Mouse (Mus musculus): Measurements from ENCODE around the gene Rbm4b.

Gene Rbm4b

DNA sequence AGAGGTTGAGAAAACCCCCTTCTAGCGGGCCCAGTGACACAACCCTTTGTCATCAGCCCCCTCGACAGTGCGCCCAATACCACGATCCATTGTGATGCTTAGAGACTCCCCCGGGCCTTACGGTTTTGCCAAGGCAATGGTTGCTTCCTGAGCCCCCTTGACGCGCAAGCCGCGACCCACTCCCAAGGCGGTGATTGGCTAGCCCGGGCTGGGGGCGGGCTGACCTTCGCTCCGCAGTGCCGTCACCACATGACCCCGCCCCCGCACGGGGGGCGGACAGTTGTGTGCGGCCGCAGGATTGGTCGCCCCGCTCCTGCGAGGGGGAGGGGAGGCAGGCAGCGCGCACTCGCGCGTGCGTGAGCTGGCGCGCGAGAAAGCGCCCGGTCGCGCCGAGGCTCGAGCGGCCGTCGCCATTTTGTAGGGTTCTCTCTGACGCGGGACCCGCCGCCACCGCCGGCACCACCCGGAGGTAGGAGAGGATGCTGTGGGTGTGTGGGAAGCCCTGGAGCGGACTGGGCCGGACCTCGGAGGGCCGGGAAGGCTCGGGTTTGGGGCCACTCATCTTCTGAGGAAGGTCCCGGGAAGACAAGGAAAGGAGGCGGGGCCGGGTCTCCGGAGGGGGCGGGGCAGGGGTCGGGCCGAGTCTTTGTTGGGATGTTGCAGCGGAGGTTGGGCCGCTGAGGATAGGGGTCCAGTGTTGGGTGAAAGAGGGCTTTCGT is at the start of gene Rbm4b:
Gene Rbm4b (plus strand): TSS at position 305 of the 719 bp plus-strand sequence.
- DNase-seq = peak; percentile 97

- DNase-seq = no peak
Observed at GRCm38 (mm10) chr19:4708765-4709164, 47.5 kb upstream of the Rbm4b start.

GRCm38 (mm10) chr19:4711098-4711600 is 45.1 kb upstream of the Rbm4b start, which contains the start of gene Sptbn2:
Gene Sptbn2, plus strand, starts transcription at chr19:4711167.
- DNase-seq = peak; percentile 81

- DNase-seq = no peak
Observed at GRCm38 (mm10) chr19:4711601-4712155, 44.6 kb upstream of the Rbm4b start.

DNA sequence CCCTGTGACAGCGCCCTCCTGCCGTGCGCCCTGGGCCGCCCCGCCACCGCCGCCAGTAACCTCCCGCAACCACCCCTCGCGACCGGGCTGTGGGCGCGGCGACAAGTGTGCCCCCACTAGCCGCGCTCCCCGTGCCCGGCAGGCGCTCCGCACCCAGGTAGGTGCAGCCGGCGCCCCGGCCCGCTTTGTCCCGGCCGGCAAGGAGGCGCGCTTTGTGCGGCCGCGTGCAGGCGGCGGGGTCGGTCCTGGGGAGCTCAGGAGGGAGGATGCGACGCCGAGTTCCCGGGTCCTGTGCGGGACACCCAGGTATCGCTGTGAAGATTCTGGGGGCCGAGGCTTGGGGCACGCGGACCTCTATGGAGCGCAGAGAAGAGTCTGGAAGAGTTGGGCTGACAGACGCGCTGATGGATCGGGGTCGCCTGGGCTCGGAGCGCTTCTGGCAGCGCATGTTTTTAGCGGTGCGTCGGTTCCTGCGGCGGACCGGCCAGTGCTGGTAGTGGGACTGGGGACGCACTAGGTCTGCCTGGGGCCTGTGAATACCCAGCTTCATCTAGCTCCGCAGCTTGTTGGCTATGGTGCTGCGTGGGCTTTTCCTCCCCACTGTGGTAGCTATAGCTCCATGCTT is 44.0 kb upstream of the Rbm4b start:
- no peak for DNase-seq

- DNase-seq = no peak
Observed at GRCm38 (mm10) chr19:4712781-4713526, 43.3 kb upstream of the Rbm4b start.

DNA sequence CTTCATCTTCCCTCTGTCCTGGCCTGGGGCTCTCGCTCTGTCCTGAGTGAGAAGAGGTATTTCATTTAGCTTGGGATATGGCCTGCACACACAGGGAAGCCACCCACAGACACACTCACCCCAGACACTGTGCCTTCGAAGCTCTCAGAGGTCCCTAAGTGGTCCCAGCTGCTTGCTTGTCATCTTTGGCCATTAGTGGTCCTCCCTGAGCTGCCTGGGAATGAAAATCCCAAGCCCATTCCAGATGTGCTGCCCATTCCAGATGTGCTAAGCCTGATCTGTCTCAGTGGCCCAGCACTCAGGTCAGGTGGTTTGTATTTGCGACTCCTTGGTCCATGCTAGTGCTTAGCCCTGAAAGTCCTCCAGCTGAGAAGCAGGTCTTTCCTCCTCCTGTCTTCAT is 42.4 kb upstream of the Rbm4b start:
- no peak for DNase-seq

GRCm38 (mm10) chr19:4716756-4717155 is 39.5 kb upstream of the Rbm4b start:
- no peak for DNase-seq

GRCm38 (mm10) chr19:4717281-4717680 is 39.0 kb upstream of the Rbm4b start:
- no peak for DNase-seq

DNA sequence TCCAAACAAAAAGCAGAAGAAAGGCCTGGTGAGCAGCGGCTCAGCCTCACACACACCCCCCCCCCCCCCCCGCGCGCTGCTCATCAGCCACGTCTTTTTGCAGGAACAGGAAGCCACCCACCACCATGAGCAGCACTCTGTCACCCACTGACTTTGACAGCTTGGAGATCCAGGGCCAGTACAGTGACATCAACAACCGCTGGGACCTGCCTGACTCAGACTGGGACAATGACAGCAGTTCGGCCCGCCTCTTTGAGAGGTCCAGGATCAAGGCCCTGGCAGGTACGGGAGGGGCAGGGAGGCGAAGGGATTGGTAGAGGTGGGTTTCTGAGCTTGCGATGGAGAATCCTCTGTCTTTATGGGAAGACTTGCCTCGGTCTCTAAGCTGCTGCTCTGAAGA is 37.6 kb upstream of the Rbm4b start:
- no peak for DNase-seq

DNA sequence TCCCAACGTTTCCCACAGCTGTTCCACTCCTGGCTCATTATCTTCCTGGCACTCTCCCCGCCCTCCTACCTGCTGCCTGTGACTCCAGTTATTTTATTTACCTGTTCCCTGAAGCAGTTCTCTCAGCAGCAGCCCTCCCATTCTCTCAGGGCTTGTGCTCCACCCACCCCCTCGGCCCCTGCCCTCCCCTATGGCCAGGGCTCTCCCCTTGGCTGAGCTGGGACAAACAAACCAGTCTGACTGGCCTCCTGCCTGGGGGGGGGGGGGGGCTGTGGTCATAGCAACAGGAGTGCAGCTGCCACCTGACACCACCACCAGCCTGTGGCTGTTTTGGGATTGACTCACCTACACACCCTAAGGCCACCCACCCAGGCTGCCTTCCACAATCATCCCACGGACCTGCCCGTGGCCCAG is 36.9 kb upstream of the Rbm4b start:
- DNase-seq = no peak

DNA sequence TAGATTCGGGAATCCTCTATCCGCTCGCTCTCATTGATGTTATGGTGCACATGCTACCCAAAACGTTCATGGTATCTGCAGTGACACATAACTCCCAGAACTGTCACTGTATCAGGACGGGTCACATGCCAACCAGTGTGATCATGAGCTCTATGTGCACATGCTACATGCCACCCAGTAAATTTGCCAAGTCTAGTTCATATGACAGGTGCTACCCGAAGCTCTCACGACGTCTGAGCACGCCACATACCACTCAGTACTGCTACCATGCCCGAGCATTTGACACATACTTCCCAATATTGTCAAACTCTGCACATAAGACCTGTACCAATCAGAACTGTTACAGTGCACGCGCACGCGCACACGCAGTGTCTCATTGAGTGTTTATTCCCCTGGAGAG is 36.2 kb upstream of the Rbm4b start:
- DNase-seq = no peak

DNA sequence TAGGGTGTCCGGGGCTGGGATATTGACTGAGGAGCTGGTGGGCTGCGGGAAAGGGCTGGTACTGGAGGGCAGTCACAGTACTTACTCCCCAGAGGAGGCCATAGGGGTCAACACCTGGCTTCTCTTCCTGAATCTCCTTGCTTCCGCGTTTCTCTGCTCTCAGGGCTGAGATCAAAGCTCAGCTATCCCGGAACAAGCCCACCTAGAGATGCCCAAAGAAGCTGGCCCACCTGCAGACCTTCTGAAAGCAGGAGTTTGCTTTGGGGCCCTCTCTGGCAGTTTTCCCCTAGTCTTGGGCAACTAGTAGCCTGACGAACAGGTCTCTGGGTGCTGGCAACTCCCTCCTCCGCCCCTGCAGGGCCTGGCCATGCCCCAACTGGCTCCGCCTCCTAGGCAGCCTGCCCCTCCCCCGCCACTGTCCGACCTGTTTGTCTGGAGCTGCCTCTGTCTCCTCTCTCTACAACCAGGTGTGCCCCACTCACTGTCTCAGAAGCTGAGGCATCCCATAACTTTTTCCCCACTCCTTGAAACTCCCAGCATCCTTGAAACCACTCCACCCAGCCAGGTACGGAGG is 35.5 kb upstream of the Rbm4b start:
- no peak for DNase-seq

GRCm38 (mm10) chr19:4729186-4729585 is 27.1 kb upstream of the Rbm4b start:
- DNase-seq = no peak

DNA sequence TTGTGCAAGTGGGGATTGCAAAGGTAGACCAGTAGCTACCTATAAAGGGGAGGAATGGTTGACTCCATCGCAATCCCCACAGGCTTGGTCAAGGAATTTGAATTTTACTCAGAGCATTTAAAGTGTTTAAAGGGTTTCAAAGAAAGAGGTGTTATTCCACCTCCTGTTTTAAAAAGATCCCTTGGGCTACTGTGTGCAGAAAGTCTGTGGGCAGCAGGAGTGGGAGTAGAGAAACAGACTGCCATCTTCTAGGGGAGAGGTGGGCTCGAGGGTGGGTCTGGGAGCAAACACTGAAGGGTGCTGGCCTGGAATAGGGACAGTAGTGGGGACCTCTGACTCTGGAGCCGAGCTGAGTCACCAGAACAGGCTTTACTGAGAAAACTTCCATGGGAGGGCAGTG is 23.2 kb upstream of the Rbm4b start:
- DNase-seq = no peak

DNA sequence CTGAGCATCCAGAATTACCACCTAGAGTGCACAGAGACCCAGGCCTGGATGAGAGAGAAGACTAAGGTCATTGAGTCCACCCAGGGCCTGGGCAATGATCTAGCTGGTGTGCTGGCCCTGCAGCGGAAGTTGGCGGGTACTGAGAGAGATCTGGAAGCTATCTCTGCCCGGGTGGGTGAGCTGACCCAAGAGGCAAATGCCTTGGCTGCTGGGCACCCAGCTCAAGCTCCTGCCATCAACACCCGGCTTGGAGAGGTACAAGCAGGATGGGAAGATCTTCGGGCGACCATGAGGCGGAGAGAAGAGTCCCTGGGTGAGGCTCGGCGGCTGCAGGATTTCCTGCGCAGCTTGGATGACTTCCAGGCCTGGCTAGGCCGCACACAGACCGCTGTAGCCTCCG is 18.4 kb upstream of the Rbm4b start:
- DNase-seq = no peak

- no peak for DNase-seq
Observed at GRCm38 (mm10) chr19:4739053-4739452, 17.2 kb upstream of the Rbm4b start.

GRCm38 (mm10) chr19:4739762-4740161 is 16.5 kb upstream of the Rbm4b start:
- no peak for DNase-seq

DNA sequence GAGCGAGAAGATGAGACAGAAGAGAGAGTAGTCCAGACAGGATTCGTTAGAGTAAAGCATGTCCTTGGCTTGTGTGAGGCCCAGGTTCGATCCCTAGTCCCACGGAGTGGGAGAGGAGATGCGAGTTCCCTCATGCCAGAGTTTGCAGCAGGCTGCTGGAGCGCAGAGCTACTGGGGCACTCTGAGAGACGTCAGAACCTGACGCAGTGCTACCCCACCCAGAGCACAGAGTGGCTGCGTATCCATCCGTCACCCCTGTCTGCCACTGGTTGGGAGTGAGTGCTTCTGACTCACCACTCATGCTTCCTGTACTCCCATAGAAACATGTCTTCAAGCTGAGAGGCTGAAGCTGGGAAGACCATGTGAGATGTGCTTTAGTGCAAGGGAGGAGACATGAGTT is 14.8 kb upstream of the Rbm4b start:
- DNase-seq = no peak

DNA sequence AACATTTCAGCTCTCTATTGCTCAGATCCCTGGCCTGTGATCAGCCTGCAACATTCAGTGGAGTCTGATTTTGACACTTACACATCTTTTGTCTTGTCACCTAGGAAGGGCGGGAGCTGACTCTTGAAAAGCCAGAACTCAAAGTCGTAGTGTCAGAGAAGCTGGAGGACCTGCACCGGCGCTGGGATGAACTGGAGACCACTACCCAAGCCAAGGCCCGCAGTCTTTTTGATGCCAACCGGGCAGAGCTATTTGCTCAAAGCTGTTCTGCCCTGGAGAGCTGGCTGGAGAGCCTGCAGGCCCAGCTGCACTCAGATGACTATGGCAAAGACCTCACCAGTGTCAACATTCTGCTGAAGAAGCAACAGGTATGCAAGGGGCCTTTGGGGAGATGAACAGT is 14.1 kb upstream of the Rbm4b start:
- DNase-seq = no peak

DNA sequence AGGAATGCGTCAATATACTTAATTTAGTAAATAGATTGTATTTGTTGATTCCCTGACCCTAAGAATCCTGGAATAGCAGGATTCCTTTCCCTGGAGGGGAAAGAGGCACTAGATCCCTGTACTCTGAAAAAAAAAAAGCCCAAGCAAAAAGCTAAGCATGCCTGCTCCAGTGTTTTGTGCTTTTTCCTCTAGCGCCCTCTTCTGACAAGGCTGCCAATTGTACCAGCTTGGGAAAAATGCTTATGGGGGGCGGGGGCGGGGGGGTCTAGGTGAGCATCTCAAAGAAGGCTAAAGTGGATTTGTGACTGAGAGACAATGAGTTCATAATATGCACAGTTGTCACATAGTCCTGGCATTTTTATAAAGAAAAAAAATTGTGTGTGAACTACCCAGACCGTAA is 12.8 kb upstream of the Rbm4b start:
- no peak for DNase-seq

DNA sequence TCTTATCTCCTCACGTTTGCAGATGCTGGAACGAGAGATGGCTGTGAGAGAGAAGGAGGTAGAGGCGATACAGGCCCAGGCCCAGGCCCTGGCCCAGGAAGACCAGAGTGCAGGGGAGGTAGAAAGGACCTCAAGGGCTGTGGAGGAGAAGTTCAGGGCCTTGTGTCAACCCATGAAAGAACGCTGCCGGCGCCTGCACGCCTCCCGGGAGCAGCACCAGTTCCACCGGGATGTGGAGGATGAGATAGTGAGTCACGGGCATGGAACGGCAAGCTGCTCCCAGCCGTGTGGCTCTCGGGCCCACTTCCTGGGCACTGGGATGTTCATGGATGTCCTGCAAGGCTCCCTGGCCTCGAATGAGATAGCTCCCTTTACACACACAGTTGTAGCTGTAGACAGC is 12.3 kb upstream of the Rbm4b start:
- DNase-seq = peak; percentile 3

GRCm38 (mm10) chr19:4745057-4745456 is 11.2 kb upstream of the Rbm4b start:
- peak; percentile 14 for DNase-seq

Data from right cerebral cortex, postnatal 25 days (tissue).